Mouse (Mus musculus) liver, adult 2 months (tissue): ENCODE results near the gene Rcor1.

Source experiments
- CTCF ChIP-seq: fragments of 200-500 bp; IDR thresholded peaks from 2 replicates; pipeline ENCODE4 v1.5.1; 2011; ENCODE audit warnings: low read depth, low read length, control low read depth
- POLR2A ChIP-seq: fragments of 200-500 bp; IDR thresholded peaks from 2 replicates; pipeline ENCODE4 v1.6.1; 2011; ENCODE audit warnings: low read length, control low read depth; ENCODE audit not compliant: insufficient read depth; ENCODE audit errors: extremely low read depth

DNA sequence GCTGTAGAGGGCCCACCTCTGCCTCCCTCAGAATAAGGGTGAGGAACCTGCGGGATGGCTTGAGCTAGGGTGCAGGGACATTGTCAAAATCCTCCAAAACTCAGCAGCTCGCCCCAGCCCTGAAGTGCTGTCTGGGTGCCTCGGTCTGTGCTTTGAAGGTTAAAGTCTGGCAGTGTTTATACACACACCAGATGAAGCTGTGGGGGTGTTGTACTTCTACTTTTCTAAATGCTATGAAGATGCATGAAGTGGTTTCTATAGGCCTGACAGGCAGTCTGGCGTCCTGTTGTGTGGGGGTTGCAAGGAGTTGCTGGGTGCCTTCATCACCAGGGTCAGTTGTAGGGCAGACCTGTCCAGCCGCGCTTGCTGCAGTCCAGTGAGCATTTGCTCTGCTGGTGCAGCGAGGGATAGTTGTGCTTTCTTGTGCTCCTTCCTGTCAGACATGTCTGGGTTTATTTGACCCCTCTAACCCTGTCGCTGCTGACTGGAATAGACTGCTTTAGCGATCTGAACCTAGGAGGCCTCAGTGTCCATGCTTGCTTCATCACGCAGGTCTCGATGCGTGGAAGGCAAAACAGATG lies 37.3 kb downstream of the Rcor1 start:
- TF ChIP-seq POLR2A (no peak), CTCF (no peak)
